Mouse (Mus musculus): ENCODE measurements at regions not wholly inside any gene's neighbourhood (a gene's known extent, or its start where the extent isn't known, plus 50 kb on each side); places are given as distances from the start of the nearest gene placed in this dataset.

GRCm38 (mm10) chr17:67502628-67503027, 129.9 kb downstream of the Lrrc30 start:
- TF ChIP-seq CTCF (IDR thresholded peaks at IDR 0.05; ENCODE audit: low read depth, low read length) (no peak), GATA2 (IDR thresholded peaks at IDR 0.05; ENCODE audit: borderline replicate concordance, low read depth, low read length) (no peak), TAL1 (conservative IDR thresholded peaks at IDR 0.05; ENCODE audit: low read depth, low read length) (no peak)

Data from G1E (cell line).